Mouse (Mus musculus): ENCODE measurements around the gene Gm20890. TPM values are rescaled to one million over a fixed set of nuclear protein-coding genes. Genes with fewer than 3 reads are reported as not detected.
"Not testable (repeated sequence)": the region's sequence is repeated elsewhere in the genome, so short reads cannot be mapped to it uniquely, and the experiment has no call there.

Gene Gm20890
- polyA plus RNA-seq (2015; fragmentation: Nextera tagmentation; extraction: Ambion mirVana) = not detected in 2 replicates

DNA sequence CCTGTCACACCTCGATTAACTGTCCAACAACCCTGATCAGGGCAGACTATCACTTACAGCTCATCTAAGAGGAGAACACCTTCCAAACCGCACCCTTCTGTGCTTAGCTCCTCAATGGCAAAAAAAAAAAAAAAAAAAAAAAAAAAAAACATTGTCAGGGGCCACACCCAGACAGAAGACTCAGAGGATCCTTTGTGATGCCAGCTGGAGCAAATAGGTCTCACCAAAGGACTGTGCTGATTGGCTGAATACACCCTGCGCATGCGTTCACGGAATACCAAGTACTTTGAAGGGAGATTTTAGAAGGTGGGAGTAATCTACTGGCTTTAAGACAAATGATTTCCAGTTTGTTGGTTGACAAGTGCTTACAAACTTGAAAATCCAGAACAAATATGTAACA, at the start of gene Gm20890:
Gene Gm20890 (minus strand): TSS at position 101 of the 400 bp plus-strand sequence.
- H3K4me3 ChIP-seq (ENCODE audit: low read depth, low read length); H3K4me1 ChIP-seq (ENCODE audit: control insufficient read depth, low read depth, low read length); H3K36me3 ChIP-seq (ENCODE audit: control insufficient read depth, insufficient read depth); H3K4me2 ChIP-seq (ENCODE audit: low read depth, low read length); H3K9ac ChIP-seq (ENCODE audit: low read depth, low read length); ATAC-seq (ENCODE audit: low read depth); H3K27ac ChIP-seq (ENCODE audit: low read length); H3K9me3 ChIP-seq (replicated peaks; ENCODE audit: control insufficient read depth, low read length); H3K27me3 ChIP-seq (ENCODE audit: control insufficient read depth, insufficient read depth, low read depth, low read length): not testable (repeated sequence)
- no CpG with 5 or more reads among the region's 5 CpGs for WGBS (ENCODE audit: insufficient replicate concordance)
